Mouse (Mus musculus): Measurements from ENCODE around the gene Repin1. TPM values are rescaled to one million over a fixed set of nuclear protein-coding genes. Genes with fewer than 3 reads are reported as not detected.

Gene Repin1
- 15.3 TPM for polyA plus RNA-seq (2012; fragmentation: generic; extraction: Trizol)

GRCm38 (mm10) chr6:48593158-48594042 lies at the start of gene Repin1, which contains the start of gene Gm44965:
Gene Repin1, plus strand, starts transcription at chr6:48593883.
Gene Gm44965, plus strand, starts transcription at chr6:48593941.
- Histone ChIP-seq H3K27me3 (ENCODE audit: control insufficient read depth, insufficient read depth, insufficient read length) (no peaks in the 10 kb centered on the region), H3K36me3 (ENCODE audit: control insufficient read depth, insufficient read depth) (peaks cover 9% of the 10 kb centered on the region), H3K4me3 (peak within 1 kb of the TSS; percentile 61)

DNA sequence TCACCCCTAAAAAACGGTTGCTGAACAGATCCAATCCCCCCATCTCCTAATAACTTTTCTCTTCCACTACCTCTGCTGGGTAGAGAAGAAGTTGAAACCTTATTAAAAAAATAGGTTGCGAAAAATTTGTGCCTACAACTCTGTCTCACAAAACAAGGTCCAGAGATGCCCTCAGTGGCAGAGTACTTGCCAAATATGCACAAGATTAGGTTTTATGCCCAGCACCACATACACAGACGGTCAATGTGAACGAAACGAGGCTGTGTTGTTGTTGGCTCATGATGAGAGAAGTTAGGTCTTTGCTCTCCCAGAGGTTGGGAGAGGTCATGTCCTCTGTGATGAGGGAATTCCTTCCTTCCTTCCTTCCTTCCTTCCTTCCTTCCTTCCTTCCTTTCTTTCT lies 48.4 kb upstream of the Repin1 start:
- no peaks in the 10 kb centered on the region for H3K36me3 ChIP-seq (ENCODE audit: control insufficient read depth, insufficient read depth)
- no peaks in the 10 kb centered on the region for H3K27me3 ChIP-seq (ENCODE audit: control insufficient read depth, insufficient read depth, insufficient read length)
- H3K79me2 ChIP-seq (ENCODE audit: control insufficient read depth, insufficient read depth) = no peaks in the 10 kb centered on the region
- TF ChIP-seq REST (IDR thresholded peaks at IDR 0.05; ENCODE audit: insufficient read depth, insufficient read length) (no peak), MYOG (IDR thresholded peaks at IDR 0.05; ENCODE audit: control insufficient read depth in 1 of 3, insufficient read depth in 1 of 3, insufficient read length in 2 of 3, low read depth in 2 of 3) (no peak), USF1 (IDR thresholded peaks at IDR 0.05; ENCODE audit: low read depth) (no peak), CEBPB (IDR thresholded peaks at IDR 0.05; ENCODE audit: insufficient read depth, poor library complexity, severe bottlenecking) (no peak), POLR2A (IDR thresholded peaks at IDR 0.05; ENCODE audit: insufficient read length, low read depth) (no peak), TCF12 (IDR thresholded peaks at IDR 0.05; ENCODE audit: insufficient read depth, poor library complexity, severe bottlenecking) (no peak), MAX (IDR thresholded peaks at IDR 0.05; ENCODE audit: low read depth) (no peak), E2F4 (IDR thresholded peaks at IDR 0.05; ENCODE audit: insufficient read depth) (no peak), SRF (IDR thresholded peaks at IDR 0.05; ENCODE audit: control insufficient read depth, insufficient read length, low read depth) (no peak), POLR2AphosphoS2 (IDR thresholded peaks at IDR 0.05; ENCODE audit: insufficient read length, low read depth) (no peak), TCF3 (IDR thresholded peaks at IDR 0.05; ENCODE audit: insufficient read length, low read depth) (no peak)
- H3K4me3 ChIP-seq = no peak overlapping the region
- H3ac ChIP-seq (ENCODE audit: control insufficient read depth, insufficient read length) = no peak overlapping the region
- H3K4me2 ChIP-seq (ENCODE audit: low read depth) = no peak overlapping the region

More at GRCm38 (mm10) chr6:48593158-48594042, at the start of gene Repin1, which contains the start of gene Gm44965:
- peak within 1 kb of the TSS; percentile 69 for H3ac ChIP-seq (ENCODE audit: control insufficient read depth, insufficient read length)
- TF ChIP-seq TCF12 (IDR thresholded peaks at IDR 0.05; ENCODE audit: insufficient read depth, poor library complexity, severe bottlenecking) (peak; percentile 52), E2F4 (IDR thresholded peaks at IDR 0.05; ENCODE audit: insufficient read depth) (no peak), CEBPB (IDR thresholded peaks at IDR 0.05; ENCODE audit: insufficient read depth, poor library complexity, severe bottlenecking) (no peak), USF1 (IDR thresholded peaks at IDR 0.05; ENCODE audit: low read depth) (peak; percentile 71), TCF3 (IDR thresholded peaks at IDR 0.05; ENCODE audit: insufficient read length, low read depth) (peak; percentile 64), POLR2A (IDR thresholded peaks at IDR 0.05; ENCODE audit: insufficient read length, low read depth) (peak; percentile 79), MYOG (IDR thresholded peaks at IDR 0.05; ENCODE audit: control insufficient read depth in 1 of 3, insufficient read depth in 1 of 3, insufficient read length in 2 of 3, low read depth in 2 of 3) (peak; percentile 26 to 96 (median 94)), POLR2AphosphoS2 (IDR thresholded peaks at IDR 0.05; ENCODE audit: insufficient read length, low read depth) (peak; percentile 57), MYOD1 (IDR thresholded peaks at IDR 0.05; ENCODE audit: control insufficient read depth in 1 of 3, insufficient read length in 2 of 3, low read depth in 2 of 3) (peak in 2 of 3 experiments; percentile 96 to 97), MAX (IDR thresholded peaks at IDR 0.05; ENCODE audit: low read depth) (no peak), SRF (IDR thresholded peaks at IDR 0.05; ENCODE audit: control insufficient read depth, insufficient read length, low read depth) (no peak), REST (IDR thresholded peaks at IDR 0.05; ENCODE audit: insufficient read depth, insufficient read length) (no peak)
- peak within 1 kb of the TSS; percentile 81 for H3K4me2 ChIP-seq (ENCODE audit: low read depth)
- peaks cover 18% of the 10 kb centered on the region for H3K79me2 ChIP-seq (ENCODE audit: control insufficient read depth, insufficient read depth)

DNA sequence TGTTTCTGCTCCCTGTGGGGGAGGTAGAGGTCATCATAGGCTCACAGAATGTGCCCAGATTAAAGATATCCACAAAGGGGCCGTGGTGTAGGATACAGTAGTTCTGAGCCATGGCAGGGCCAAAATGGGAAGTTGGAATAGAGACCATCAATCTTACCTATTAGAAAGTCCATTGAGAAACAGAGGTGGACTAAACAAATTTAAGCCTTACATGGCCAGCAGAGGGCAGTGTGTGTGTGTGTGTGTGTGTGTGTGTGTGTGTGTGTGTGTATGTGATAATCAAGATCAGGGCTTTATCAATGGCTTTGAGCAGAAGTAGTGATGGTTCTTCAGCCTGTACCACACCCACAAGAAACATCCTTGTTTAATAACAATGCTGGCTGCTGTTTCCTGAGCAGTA lies 47.4 kb upstream of the Repin1 start:
- no peak for TF ChIP-seq MYOD1 (IDR thresholded peaks at IDR 0.05; ENCODE audit: control insufficient read depth in 1 of 3, insufficient read length in 2 of 3, low read depth in 2 of 3)
- no peak for TF ChIP-seq MAX (IDR thresholded peaks at IDR 0.05; ENCODE audit: low read depth)
- no peak for TF ChIP-seq POLR2A (IDR thresholded peaks at IDR 0.05; ENCODE audit: insufficient read length, low read depth)
- TF ChIP-seq TCF12 (IDR thresholded peaks at IDR 0.05; ENCODE audit: insufficient read depth, poor library complexity, severe bottlenecking) = no peak
- TF ChIP-seq USF1 (IDR thresholded peaks at IDR 0.05; ENCODE audit: low read depth) = no peak
- TF ChIP-seq E2F4 (IDR thresholded peaks at IDR 0.05; ENCODE audit: insufficient read depth) = no peak
- TF ChIP-seq REST (IDR thresholded peaks at IDR 0.05; ENCODE audit: insufficient read depth, insufficient read length) = no peak
- TF ChIP-seq MYOG (IDR thresholded peaks at IDR 0.05; ENCODE audit: control insufficient read depth in 1 of 3, insufficient read depth in 1 of 3, insufficient read length in 2 of 3, low read depth in 2 of 3) = no peak
- no peak for TF ChIP-seq POLR2AphosphoS2 (IDR thresholded peaks at IDR 0.05; ENCODE audit: insufficient read length, low read depth)
- TF ChIP-seq TCF3 (IDR thresholded peaks at IDR 0.05; ENCODE audit: insufficient read length, low read depth) = no peak
- TF ChIP-seq SRF (IDR thresholded peaks at IDR 0.05; ENCODE audit: control insufficient read depth, insufficient read length, low read depth) = no peak
- Histone ChIP-seq H3K79me2 (ENCODE audit: control insufficient read depth, insufficient read depth) (no peaks in the 10 kb centered on the region), H3K4me3 (no peak overlapping the region), H3K27me3 (ENCODE audit: control insufficient read depth, insufficient read depth, insufficient read length) (no peaks in the 10 kb centered on the region), H3K36me3 (ENCODE audit: control insufficient read depth, insufficient read depth) (no peaks in the 10 kb centered on the region), H3ac (ENCODE audit: control insufficient read depth, insufficient read length) (no peak overlapping the region), H3K4me2 (ENCODE audit: low read depth) (peak overlapping the region; percentile 32)

GRCm38 (mm10) chr6:48546858-48547257 lies 46.8 kb upstream of the Repin1 start:
- TF ChIP-seq MYOD1 (IDR thresholded peaks at IDR 0.05; ENCODE audit: control insufficient read depth in 1 of 3, insufficient read length in 2 of 3, low read depth in 2 of 3) (no peak), REST (IDR thresholded peaks at IDR 0.05; ENCODE audit: insufficient read depth, insufficient read length) (no peak), CEBPB (IDR thresholded peaks at IDR 0.05; ENCODE audit: insufficient read depth, poor library complexity, severe bottlenecking) (no peak), SRF (IDR thresholded peaks at IDR 0.05; ENCODE audit: control insufficient read depth, insufficient read length, low read depth) (no peak), MAX (IDR thresholded peaks at IDR 0.05; ENCODE audit: low read depth) (no peak), E2F4 (IDR thresholded peaks at IDR 0.05; ENCODE audit: insufficient read depth) (no peak), MYOG (IDR thresholded peaks at IDR 0.05; ENCODE audit: control insufficient read depth in 1 of 3, insufficient read depth in 1 of 3, insufficient read length in 2 of 3, low read depth in 2 of 3) (no peak), POLR2AphosphoS2 (IDR thresholded peaks at IDR 0.05; ENCODE audit: insufficient read length, low read depth) (no peak), TCF12 (IDR thresholded peaks at IDR 0.05; ENCODE audit: insufficient read depth, poor library complexity, severe bottlenecking) (no peak), USF1 (IDR thresholded peaks at IDR 0.05; ENCODE audit: low read depth) (no peak), TCF3 (IDR thresholded peaks at IDR 0.05; ENCODE audit: insufficient read length, low read depth) (no peak), POLR2A (IDR thresholded peaks at IDR 0.05; ENCODE audit: insufficient read length, low read depth) (no peak)

More at GRCm38 (mm10) chr6:48546858-48547257, 46.8 kb upstream of the Repin1 start:
- no peaks in the 10 kb centered on the region for H3K36me3 ChIP-seq (ENCODE audit: control insufficient read depth, insufficient read depth)
- no peaks in the 10 kb centered on the region for H3K79me2 ChIP-seq (ENCODE audit: control insufficient read depth, insufficient read depth)
- no peaks in the 10 kb centered on the region for H3K27me3 ChIP-seq (ENCODE audit: control insufficient read depth, insufficient read depth, insufficient read length)
- no peak overlapping the region for H3K4me3 ChIP-seq
- peak overlapping the region; percentile 32 for H3K4me2 ChIP-seq (ENCODE audit: low read depth)
- H3ac ChIP-seq (ENCODE audit: control insufficient read depth, insufficient read length) = no peak overlapping the region
